Mouse (Mus musculus) gastrocnemius, postnatal 25 days (tissue): ENCODE data around the gene Ggn. TPM values are rescaled to one million over a fixed set of nuclear protein-coding genes. Genes with fewer than 3 reads are reported as not detected.
"Not testable (repeated sequence)": the region's sequence is repeated elsewhere in the genome, so short reads cannot be mapped to it uniquely, and the experiment has no call there.

Experiments
- DNase-seq: peaks from one replicate; pipeline ENCODE4 v3.0.0; 2022
- long read RNA-seq, 2 experiments: library from polyadenylated mRNA; stranded (forward); transcript quantifications; one replicate each; pipeline ENCODE4 v2.0.0; 2021
- total RNA-seq, 2 experiments: library from RNA; stranded (reverse); gene quantifications; 1 replicate in 1 of 2; 2 replicates in 1 of 2; pipeline ENCODE4 v1.2.3; 2021

The Ggn gene
- total RNA-seq = under 1 TPM; 0.15 to 0.32 TPM
- long read RNA-seq, experiment 1 = 0 reads
- long read RNA-seq, experiment 2 = 0 reads

GRCm38 (mm10) chr7:29170066-29170754, at the start of gene Ggn, which contains the start of gene Spred3:
Gene Ggn, plus strand, starts transcription at chr7:29170210.
Gene Spred3, minus strand, starts transcription at chr7:29170411.
- peak; percentile 69 for DNase-seq

GRCm38 (mm10) chr7:29122821-29123220, 47.2 kb upstream of the Ggn start:
- no peak for DNase-seq

GRCm38 (mm10) chr7:29123531-29124358, 46.3 kb upstream of the Ggn start:
- DNase-seq = peak; percentile 88

DNA sequence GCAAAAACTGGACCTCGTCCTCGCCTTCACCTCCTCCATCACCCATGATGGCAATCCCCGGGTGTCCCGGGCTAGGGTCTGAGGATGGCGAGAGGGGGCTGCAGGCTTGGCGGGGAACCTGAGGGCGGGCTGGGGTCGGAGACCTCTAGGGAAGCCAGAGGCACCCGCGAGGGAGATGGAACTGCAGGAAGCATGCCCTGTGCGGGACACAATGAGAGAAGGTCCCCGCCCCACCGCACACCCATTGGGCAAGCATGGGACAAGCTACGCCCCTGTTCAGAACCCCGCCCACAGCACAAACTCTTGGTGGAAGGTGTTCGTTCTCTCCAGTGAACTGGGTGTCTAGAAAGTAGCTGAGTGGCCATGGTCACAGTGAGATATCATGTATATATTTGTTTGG, 45.0 kb upstream of the Ggn start, which contains the start of gene Ryr1:
Gene Ryr1 (minus strand): TSS at position 210 of the 400 bp plus-strand sequence.
- DNase-seq = peak; percentile 84

GRCm38 (mm10) chr7:29126173-29126915, 43.7 kb upstream of the Ggn start:
- DNase-seq = peak; percentile 72

DNA sequence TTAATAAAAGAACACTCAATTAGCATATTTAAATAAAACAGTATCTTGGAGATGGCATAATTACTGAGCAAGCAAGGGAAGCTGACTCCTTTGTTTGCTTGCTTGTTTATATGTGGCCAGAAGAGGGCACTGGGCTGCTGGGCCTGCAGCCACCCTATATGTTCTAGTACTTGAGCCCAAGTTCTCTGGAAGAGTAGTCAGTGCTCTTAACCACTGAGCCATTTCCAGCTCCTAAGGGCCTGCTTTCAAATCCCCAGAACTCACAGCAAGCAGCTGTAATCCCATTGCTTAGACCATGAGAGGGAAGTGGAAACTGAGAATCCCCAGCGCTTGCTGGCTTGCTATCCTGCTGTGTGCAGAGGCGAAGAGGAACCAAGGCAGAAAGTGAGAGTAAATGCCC, 41.3 kb upstream of the Ggn start:
- DNase-seq = no peak

DNA sequence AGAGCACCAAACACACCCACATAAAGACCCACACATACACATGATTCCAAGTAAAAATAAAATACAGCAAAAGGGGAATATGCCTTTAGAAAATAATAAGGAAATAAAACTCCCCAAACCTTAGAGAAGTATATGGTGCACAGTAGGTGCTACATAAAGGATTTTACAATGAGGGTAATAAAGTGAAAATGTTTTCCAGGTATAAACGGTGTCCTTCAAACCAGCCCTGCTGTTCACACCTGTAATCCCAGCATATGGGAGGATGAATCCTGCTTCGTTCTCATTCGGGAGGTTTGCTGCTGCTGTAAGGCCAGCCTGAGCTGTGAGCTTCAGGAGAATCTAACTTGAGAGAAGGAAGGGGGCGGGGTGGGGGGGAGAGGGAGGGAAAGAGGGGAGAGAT, 35.8 kb upstream of the Ggn start:
- DNase-seq = no peak

GRCm38 (mm10) chr7:29134693-29135386, 35.2 kb upstream of the Ggn start, which contains the start of gene Rasgrp4:
Gene Rasgrp4, plus strand, starts transcription at chr7:29134851.
- DNase-seq = peak; percentile 42

DNA sequence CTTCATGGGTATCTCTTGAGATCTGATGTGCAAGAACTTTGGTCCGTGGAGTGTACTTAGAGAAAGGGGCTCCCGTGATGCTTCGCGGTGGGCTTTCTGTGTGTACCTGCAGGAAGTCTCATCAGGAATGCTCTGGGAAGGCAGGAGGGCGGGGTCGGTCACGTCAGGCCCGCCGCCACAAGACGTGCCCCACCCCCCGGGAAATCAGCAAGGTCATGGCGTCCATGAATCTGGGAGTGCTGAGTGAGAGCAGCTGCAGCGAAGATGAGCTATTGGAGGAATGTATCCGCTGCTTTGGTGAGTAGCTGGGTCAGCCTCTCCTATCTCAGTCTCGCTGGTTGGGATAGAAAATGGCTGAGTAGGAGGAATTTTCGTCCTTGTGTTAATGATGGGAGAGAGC, 32.6 kb upstream of the Ggn start:
- DNase-seq = no peak

DNA sequence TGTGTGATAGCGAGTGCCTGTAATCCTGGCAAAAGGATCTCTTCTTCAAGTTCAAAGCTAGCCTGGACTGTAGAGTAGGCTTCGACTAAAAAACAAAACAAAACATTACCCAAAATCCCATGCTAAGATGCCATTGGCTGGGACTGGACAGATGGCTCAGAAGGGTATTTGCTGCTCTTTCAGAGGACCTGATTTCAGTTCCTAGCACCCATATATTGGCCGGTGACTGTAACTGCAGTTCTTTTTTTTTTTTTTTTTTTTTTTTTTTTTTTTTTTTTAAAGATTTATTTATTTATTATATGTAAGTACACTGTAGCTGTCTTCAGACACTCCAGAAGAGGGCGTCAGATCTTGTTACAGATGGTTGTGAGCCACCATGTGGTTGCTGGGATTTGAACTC, 30.8 kb upstream of the Ggn start:
- not testable (repeated sequence) for DNase-seq

- no peak for DNase-seq
These were observed 28.6 kb upstream of the Ggn start for GRCm38 (mm10) chr7:29141416-29141815.

- no peak for DNase-seq
These were observed 26.0 kb upstream of the Ggn start for GRCm38 (mm10) chr7:29144006-29144405.

DNA sequence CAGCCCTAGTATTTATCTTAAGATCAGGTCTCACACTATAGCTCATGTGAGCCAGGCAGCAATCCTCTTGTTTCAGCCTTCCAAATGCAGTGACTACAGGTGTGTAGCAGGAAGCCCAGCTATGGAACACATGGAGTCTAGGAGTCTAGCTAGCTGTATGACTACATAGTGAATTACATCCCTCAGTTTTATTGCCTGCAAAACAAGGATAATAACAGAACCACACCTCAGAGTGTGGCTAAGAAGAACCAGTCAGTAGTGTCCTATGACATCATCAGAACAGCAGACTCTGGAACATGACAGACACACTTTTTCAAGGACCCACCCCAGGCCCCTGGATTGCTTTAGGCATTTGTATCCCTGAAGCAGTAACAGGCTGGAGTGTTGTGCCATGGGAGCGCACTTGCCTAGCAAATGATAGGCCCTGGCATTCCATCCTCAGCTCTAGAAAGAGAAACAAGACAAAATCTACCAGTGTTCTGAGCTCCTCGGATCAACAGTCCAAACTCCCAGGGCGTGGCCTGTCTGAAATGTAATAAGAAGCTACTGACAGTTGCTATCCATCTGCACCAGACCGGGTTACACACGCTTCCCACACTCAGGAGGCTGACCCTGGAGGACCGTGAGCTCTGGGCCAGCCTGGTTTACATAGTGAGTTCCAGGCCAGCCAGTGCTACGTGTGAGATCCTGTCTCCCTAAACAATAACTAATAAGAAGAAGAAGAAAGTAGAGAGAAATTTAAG, 23.2 kb upstream of the Ggn start:
- DNase-seq = no peak

- DNase-seq = no peak
These were observed 21.2 kb upstream of the Ggn start for GRCm38 (mm10) chr7:29148771-29149170.

- DNase-seq = no peak
These were observed 18.5 kb upstream of the Ggn start for GRCm38 (mm10) chr7:29151486-29151885.

GRCm38 (mm10) chr7:29154018-29154720, 15.8 kb upstream of the Ggn start:
- no peak for DNase-seq

DNA sequence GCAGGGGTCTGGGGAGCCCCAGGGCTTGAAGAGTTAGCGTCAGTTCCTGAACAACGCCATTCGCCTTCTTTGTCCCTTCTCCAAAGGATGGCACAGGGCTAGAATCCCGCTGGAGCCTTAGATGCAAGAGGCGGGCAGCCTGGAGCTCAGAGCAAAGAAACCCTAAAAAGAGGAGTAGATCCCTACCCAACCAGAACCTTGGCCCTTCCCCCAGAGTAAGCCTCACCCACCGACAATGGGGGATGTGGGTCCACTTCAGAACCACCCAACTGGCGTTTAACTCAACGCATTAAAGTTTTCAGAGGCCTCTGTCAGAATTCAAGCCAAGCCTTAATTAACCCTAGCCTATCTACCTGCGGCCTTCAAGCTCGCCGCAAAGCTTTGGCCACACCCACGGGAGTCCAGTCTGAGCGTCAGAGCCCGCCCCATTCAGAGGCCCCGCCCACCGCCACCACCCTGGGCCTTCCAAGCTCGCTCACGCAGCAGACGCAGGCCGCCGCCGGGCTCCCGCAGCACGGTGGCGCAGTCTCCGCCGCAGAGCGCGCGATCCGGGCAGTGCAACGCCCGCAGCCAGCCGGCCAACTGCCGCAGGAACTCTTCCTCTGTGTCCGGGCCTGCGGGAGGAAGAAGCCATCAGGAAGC, 14.7 kb upstream of the Ggn start:
- DNase-seq = peak; percentile 87

DNA sequence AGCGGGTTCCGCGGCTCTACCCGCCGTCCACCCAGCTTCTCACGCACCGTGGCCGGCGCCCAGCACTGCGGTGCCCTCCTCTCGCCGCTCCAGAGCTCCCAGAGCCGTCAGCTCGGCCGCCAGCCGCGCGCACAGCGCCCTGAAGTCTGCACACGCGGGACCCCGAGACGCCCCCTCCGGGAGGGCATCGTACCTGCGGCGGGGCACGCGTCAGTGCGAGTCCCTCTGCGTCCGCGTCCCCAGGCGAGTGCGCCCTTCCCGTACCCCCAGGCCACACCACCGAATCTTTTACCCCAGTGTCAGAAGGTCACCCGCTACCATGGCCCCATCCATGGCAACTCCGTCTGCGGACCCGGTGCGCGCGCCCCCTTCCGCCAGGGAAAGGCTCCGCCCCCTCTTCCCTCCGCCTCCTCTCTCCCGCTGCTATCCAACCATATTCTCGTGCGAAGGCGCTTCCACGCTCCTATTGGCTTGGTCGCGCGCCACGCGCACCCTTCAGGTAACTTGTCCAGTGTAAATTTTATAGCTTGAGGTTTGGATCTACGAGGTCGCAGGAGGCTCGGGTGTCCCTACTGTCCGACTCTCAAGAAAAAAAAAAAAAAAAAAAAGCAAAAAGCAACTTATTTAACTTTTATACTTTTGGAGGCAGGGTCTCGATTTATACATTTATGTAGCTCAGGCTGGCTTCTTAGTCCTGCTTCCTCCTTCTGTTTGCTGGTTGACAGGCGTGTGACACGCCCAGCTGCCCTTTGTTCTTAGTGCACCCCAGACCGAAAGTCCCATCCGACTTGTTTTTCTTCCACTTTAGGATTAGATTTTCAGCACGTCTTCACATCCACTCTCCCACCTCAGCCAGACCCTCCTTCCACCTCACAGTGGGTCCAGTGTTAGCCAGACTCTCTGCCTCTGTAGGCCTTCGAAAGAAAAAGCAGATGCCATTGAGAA, 13.9 kb upstream of the Ggn start, which contains the start of gene Fam98c:
Gene Fam98c (minus strand): TSS at position 397 of the 945 bp plus-strand sequence.
- DNase-seq = peak; percentile 82

- DNase-seq = no peak
These were observed 11.7 kb upstream of the Ggn start for GRCm38 (mm10) chr7:29158264-29158663.
